Mouse (Mus musculus) lung, postnatal 0 days (tissue): ENCODE measurements at regions not wholly inside any gene's neighbourhood (a gene's known extent, or its start where the extent isn't known, plus 50 kb on each side); places are given as distances from the start of the nearest gene placed in this dataset.

Source experiments
- CTCF ChIP-seq: IDR thresholded peaks from 2 replicates; pipeline ENCODE4 v1.5.1; 2016; ENCODE audit warnings: antibody characterized with exemption, mild to moderate bottlenecking
- EP300 ChIP-seq: IDR thresholded peaks from 2 replicates; pipeline ENCODE4 v1.6.1; 2016; ENCODE audit warnings: antibody characterized with exemption, mild to moderate bottlenecking, control low read depth

DNA sequence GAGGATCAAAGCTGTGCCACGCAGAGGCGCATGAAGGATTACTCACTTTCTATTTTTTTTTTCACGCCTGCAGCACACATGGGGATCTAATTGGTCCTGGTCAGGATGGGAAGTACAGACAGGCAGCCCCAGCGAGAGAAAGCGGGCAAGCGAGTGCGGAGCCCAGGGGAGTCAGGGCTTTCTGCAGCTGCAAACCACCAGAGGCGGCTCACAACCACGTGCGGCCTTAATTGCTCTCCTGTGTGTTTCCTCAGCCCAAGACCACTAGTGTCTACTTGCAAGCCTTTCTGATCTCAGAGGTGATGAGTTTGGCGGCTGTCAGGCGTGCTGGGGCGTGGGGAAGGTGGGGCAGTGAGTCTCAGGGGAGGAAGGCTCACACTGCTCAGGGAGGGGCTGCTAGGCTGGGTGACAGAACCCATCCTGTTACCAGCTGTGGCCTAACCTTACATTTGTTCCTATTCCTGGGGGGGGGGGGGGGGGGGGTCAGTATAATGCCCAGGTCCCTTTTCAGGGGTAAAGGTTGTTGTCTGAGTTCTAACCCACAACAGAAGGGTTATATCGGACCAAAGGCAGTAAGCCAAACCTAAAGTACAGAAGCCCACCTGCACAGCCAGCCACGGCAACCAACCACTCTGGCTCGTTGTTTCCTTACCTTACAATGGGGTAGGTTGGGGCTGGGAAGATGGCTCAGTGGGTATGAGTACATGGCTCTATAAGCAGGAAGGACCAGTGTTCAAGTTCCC, 81.5 kb downstream of the Hes1 start:
- no peak for TF ChIP-seq CTCF
- no peak for TF ChIP-seq EP300
